Mouse (Mus musculus) E14TG2a.4 (cell line): ENCODE measurements around the gene Mrpl2.

Experiments used
- CTCF ChIP-seq: conservative IDR thresholded peaks from 2 replicates; pipeline ENCODE4 v1.5.1; 2014; ENCODE audit warnings: low read length
- NANOG ChIP-seq: IDR thresholded peaks from 2 replicates; pipeline ENCODE4 v1.6.1; 2014; ENCODE audit warnings: borderline replicate concordance, low read length, mixed read lengths

DNA sequence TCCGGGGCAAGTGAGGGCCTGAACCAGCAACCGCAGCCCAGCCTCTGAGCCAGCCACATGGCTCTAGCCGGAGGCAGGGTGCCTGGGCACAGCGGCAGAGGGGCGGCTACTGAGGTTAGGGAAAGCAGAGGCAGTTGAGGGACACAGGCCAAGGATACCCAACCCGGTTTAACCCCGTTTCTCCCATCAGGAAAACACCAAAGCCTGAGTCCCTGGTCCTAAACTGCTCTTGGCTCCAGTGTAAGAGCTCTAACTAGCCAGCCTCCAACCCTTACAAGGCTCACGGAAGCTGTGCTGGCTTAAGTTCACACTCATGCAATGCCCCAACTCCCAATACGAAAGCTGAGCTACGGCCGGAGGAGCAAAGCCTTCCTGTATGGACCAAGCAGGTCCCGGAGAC lies 21.4 kb upstream of the Mrpl2 start:
- no peak for TF ChIP-seq CTCF
- TF ChIP-seq NANOG = no peak
